Mouse (Mus musculus): ENCODE measurements around the gene G2e3.

DNA sequence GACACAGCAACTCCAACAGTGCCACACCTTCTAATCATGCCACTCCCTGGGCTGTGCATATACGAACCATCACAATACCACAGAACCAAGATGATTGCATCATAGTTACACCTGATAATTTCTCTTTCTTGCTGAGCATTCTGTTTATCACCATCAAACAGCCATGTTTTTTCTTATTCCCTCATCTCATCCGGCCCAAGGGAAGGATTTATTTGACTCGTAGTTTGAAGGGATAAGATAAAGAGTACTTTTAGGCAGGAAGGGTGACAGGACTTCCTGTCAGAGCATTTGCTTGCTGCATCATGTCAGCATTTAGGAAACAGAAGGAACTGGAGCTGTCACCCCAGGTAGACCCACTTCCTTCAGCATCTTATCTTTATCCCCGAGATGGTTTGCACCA, 63.5 kb downstream of the G2e3 start:
- TF ChIP-seq CTCF (IDR thresholded peaks at IDR 0.05; ENCODE audit: low read depth, low read length) (no peak), POLR2A (IDR thresholded peaks at IDR 0.05; ENCODE audit: borderline replicate concordance, low read depth, low read length) (no peak)

Measured in bone marrow macrophage, adult 2 months (primary cell).